Mouse (Mus musculus) liver, postnatal 0 days (tissue): ENCODE results near the gene Kmt2b.

ENCODE experiments used
- CTCF ChIP-seq: sonication (generic); IDR thresholded peaks from 2 replicates; pipeline ENCODE4 v1.5.1; 2016; ENCODE audit warnings: antibody characterized with exemption, low read depth
- EP300 ChIP-seq: IDR thresholded peaks from 2 replicates; pipeline ENCODE4 v1.6.1; 2016; ENCODE audit warnings: antibody characterized with exemption, low read depth, mild to moderate bottlenecking

DNA sequence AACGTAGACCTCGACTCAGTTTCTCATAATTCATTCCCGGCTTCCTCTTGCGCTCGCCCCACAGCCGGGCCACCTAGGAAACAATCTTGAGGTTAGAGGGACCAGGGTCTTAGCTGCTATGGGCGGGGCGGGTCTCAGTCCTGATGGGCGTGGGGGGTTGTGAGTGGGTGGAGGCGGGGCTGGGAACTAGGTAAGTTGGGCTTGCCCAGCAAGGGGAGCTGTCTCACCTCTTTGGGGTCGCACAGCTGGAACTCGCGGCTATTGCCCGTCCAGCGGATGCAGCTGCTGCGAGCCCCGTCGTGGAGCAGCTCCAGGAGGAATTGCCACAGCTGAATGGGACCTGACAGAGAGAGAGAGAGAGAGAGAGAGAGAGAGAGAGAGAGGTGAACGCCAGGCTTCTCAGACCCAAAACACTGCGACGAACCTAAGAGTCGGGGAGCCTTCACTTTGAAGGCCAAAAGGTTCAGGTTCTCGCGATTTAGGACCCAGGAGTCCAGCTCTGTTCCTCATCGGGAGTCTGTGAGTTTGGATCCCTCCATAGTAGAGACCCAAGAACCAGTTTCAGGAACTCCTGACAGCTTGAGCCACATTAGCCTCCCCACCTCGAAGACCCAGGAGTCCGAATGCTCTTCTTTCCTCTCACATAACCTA is 45.4 kb upstream of the Kmt2b start:
- TF ChIP-seq EP300 (no peak), CTCF (no peak)
